Mouse (Mus musculus): ENCODE measurements around the gene Stn1.

- TF ChIP-seq POLR2A (IDR thresholded peaks at IDR 0.05; ENCODE audit: borderline replicate concordance, insufficient read depth, low read length) (no peak), CTCF (IDR thresholded peaks at IDR 0.05; ENCODE audit: borderline replicate concordance, insufficient read depth, low read depth, low read length) (no peak)
Observed at GRCm38 (mm10) chr19:47455001-47455755, 82.1 kb downstream of the Stn1 start.
